Mouse (Mus musculus) T-helper 1 cell (primary cell): Measurements from ENCODE around the gene Ctc1.
"Not testable (repeated sequence)": the region's sequence is repeated elsewhere in the genome, so short reads cannot be mapped to it uniquely, and the experiment has no call there.

Experiments
- in situ Hi-C: fragments of 300-600 bp; cut with MboI, MseI; formaldehyde crosslinking; loops from one replicate; pipeline ENCODE4 v1.15.1; 2025; ENCODE audit warnings: high pct_unique_total_duplicates

The Ctc1 gene

DNA sequence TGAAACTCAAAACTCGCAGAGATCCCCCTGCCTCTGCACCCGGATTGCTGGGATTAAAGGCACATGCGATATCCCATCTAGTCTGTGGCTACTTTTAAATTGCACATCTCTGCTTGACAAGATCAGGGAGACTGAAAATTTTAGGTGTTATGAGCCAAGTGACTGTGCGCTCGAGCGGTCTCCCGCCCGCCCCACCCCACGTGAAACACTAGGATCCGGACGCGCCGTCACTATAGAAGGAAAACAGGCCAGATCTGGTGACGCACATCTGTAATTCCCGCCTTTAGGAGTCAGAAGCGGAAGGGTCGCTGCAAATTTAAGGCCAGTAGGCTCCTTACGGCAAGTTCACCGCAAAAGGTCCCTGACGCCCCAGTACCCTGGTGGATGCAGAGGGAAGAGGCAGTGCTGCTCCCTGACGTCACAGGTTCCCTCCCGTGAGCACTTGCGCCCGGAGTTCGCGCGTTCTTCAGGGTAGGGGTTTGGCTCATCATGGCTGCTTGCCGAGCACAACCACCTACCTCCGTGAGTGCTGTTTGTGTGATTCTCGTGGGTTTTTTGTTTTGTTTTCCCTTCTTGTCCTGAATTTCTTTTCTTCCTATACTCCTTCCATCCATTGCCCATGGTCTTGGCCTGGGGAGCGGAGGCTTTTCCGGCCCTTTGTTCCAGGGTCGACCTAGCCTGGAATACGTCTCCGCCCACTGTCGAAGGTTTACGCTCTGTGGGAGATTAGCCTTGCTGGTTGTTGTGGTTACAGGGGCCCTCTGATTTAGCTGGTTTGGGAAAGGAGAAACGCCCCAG is at the start of gene Ctc1:
Gene Ctc1, plus strand, starts transcription at position 268 of the 798 bp plus-strand sequence.
- in situ Hi-C loops = no loop called here

DNA sequence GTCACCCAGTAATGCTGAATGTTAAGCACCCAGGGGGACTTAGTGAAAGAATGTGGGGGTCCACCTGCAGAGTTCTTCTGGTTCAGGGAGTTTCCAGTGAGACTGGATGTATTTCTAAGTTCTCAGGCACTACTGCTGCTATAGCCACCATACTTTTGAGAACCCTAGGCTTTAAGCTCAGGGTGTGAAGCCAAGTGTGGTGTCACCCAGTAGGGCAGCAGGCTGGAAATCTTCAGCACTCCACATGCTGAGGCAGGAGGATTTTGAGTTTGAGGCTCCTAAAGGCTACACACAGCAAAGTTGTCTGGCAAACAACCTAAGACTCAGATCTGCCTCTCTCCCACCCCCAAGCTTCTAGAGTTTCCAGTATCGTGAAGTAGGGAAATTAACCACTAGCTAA is 49.2 kb upstream of the Ctc1 start:
- in situ Hi-C loops = no loop called here

DNA sequence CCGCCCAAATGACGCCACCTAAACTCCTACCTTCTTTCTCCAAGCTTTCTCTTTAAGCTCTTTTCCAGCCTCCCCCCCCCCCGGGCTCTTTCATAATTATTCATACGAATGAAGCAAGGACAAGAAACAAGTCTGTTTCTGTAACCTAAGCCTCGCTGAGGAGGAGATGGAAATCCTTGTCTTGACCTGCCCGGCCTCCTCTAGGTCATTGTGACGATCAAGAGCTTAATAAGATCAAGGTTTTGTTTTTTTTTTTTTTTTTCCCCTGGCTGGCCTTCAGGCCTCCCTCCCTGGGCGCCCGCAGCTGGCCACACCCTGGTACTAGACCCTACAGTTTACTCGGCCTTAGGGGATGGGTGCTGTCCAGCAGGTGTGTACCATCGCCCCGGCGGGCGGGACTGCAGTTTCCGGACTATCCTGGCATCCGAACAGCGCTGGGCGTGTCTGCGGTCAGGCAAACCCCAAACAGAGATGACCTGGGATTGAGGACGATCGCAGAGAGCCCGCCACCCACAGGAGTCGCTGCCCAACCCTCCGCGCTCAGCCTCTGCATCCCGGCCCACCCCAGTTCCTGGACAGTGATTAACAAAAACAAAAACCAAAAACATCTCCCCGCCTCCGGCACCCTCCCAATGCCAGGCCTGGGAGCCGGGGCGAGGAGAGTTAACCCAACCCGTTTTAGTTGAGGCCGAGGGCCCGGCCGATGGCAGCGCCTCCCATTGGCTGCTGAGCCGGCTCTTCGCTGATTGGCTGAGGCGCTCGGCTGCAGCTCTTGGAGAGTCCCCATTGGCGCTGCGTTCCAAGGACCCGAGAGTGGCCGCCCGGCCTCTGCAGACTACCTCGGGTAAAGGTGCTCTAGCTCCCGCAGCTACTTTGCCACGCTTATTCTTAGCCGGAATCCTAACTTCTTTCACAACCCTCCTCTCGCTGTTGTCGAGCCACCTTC is 48.1 kb upstream of the Ctc1 start, which contains the start of gene Slc25a35:
Gene Slc25a35, plus strand, starts transcription at position 795 of the 946 bp plus-strand sequence.
- in situ Hi-C loops = no loop called here

DNA sequence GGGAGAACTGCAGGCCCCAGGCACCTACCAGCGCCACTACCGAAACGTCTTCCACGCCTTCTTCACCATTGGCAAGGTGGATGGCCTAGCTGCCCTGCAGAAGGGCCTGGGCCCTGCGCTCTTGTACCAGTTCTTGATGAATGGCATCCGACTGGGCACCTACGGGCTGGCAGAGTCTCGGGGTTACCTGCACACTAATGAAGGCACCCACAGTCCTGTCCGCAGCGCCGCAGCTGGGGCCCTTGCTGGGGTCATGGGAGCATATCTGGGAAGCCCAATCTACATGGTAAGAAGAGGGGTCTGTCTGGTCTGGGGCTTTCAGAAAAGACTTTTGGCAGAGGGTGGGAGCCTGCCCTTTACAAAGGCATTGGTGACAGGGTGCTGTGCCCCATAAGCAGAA is 47.0 kb upstream of the Ctc1 start:
- in situ Hi-C loops = no loop called here

DNA sequence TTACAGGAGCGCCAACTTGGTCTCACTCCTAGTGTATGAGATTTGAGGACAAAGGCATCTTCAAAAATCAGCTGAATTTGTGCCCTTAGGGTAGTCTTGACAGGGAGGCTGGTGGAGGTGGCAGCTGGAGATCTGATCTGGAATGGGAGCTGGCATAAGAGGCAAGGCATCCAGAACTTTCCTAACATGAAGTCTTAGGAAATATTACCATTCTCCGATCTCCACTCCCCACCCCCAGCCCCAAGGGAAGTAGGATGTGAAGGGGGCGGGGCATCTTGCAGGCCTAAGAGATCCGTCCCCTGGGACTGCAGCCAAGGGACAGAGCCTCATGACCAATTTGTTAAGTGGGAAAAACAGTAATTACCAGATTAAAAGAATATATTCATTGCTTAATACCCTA is 45.5 kb upstream of the Ctc1 start:
- in situ Hi-C loops = no loop called here

DNA sequence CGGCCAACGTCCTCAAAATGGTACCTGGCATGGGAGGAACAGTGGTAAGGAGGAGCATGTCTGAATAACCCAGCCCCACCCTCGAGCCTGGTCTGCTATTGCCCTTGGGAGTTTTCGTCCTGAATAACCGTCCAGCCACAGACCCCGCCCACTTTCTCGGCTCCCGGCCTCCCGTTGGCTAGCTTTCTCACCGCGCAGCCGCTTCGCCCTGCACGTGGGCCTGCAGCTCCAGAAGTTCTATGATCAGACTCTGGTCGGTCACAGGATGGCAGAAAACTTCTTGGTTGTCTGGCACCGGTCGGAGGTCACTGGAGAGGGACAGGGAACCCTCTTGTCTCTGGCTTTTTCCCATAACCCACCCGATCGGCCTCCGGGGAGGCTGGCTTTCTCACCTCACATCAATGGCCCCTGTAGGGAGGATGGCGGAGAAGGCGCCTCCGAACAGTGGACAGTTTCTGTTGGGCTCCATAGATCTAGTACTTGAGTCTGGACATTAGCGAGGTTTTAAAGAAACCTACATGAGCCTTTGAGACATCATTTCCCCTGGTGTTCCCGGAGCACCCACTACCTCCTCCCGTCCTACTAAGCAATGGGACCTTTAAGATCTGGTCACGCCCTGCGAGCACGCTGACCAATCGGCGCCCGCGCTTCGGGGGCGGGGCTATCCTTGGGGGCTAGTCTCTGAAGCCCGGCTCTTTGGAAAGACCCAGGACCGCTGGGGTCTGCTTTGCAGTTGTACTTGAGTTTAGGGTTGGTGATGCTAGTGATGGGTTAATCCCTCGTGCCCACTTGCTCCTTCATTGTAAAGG is 42.3 kb upstream of the Ctc1 start:
- in situ Hi-C loops = not testable (repeated sequence)

DNA sequence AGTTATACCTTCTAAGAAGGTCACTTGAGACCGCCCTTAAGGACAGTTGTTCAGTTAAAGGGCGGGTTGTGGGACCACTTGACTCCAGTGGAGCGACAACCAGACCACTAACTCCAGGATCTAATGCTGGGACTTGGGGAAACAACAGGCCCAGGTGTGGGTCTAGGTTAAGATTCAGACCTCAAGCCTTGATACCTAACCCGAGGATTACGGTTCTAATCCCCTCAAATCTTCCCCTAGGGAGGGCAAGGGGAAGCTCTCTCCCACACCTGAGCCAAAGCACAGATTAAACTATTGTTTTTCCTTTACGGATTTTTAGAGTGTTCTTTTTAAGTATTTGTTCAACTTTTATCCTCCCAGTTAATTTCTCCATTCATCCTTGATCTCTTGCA is 41.7 kb upstream of the Ctc1 start:
- in situ Hi-C loops = no loop called here

DNA sequence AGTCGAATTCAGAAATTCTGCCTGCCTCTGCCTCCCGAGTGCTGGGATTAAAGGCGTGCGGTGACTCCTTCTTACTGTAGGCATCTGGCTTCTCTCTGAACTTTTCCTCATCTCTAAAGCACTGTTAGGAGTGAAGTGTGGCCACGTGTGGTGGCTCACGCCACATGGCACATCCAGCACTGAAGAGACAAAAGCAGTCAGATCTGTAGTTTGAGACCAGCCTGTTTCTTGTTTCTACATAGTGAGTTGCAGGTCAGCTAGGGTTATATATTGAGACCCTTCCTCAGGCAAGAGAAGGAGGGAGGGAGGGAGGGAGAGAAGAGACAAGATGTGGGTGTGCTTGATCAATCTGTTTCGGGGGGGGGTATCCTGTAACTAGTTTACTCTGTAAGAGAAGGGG is 40.6 kb upstream of the Ctc1 start, which contains the start of gene Rangrf:
Gene Rangrf, minus strand, starts transcription at position 101 of the 400 bp plus-strand sequence.
- in situ Hi-C loops = no loop called here

DNA sequence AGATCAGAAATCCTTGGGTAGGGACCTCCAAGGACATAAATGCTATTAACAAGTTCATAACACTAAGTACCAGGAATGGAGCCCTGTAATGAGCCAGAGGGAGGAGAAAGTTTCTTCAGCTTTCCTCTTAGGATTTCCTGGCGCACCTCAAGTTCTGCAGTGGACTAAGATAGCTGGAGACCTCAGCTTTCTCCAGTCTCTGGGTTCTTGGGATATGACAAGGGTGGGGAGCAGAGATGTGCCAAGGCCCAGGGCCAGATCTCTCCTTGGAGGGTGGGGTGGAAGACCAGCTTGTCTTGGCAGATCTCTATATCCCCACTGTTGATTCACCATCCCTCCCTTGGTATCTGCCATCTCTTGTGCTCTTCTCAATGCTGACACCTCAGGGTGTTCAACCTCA is 40.1 kb upstream of the Ctc1 start:
- in situ Hi-C loops = no loop called here

DNA sequence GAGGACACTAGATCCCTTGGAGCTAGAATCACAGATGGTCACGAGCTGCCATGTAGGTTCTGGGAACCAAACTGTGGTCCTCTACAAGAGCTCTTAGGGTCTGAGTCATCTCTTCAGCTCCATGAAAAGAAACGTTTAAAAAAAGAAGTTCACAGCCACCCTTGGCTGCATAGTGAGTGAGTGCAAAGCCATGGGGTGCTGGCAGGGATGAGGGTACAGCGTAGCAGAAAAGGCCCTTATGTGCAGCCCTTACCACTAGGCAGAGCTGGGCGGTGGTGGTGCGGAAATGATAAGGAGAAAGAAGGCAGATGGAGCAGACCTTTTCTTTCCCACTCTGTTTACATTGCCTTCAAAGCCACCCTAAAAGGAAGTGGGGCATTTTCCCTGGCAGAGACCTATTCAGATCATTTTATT is 36.4 kb upstream of the Ctc1 start:
- in situ Hi-C loops = no loop called here

DNA sequence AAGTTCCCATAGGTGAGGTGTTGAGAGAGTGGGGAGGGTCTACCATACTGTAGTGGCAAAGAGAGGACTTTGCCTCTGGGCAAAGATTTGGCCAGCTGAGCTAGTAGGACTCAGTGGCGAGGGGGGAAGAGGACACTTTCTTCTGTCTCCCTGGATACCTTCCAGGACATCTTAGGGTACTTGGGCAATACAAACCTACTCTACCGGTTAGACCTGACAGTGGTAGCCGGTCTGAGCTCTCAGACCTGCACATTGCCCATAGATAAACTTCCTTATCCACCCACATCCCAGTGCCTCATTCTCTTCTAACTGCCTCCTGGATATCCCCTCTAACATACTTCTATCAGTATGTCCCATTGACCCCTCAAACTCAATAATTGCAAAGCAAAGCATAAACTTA is 34.8 kb upstream of the Ctc1 start:
- in situ Hi-C loops = no loop called here

DNA sequence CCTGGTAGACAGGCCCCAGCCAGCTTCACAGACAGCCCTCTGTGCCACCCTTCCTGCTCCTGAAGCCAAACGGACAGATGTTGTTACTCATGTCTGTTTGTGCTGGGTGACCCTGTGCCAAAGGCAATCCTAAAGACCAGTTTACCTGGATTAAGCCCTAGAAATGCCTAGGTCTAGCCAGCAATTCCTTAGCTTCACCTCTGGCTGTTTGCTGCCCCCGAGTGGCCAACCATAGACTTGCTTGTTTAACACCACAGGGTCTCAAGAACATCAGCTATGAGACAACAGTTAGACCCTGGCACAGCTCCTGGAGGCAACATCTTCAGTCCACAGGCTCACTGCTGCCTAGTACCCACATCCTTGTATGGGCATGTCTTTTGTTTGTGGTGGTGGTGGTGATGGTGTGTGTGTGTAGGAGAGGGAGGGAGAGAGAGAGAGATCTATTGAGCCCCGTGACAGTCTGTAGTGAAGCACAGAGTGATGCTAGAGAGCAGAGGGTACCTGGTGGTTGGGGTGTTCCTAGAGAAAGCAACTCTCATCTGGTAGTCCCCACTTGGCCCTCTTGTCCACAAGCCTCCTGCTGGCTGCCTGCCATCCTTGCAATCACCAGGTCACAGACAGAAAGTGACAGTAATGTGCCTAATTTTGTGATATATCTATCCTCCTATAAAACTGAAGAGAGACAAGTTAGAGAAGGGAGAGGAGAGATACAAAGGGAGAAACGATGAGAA is 32.9 kb upstream of the Ctc1 start:
- in situ Hi-C loops = no loop called here

DNA sequence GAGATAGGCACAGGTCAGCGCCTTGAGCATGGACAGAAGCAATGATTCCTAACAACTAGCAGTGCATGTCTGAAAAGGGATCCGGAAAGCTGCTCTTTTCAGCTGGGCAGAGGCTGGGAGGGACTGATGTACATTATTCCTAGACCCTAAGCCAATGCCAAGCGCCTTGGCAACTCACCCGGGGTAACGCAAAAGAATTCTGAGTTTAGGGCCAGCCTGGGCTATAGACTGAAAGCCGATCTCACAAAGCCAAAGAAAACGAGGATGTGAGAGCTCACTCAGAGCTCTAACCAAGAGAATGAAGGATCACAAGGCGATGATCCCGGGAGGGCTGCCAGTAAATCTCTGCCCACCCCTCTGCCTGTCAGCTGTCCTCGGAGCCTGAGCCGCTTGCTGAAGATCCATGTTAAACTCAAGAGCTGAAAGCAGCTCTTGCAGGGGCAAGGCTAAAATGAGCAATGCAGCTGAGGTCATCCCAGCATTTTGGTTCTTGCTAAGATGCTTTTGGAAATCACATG is 28.3 kb upstream of the Ctc1 start:
- in situ Hi-C loops = no loop called here

DNA sequence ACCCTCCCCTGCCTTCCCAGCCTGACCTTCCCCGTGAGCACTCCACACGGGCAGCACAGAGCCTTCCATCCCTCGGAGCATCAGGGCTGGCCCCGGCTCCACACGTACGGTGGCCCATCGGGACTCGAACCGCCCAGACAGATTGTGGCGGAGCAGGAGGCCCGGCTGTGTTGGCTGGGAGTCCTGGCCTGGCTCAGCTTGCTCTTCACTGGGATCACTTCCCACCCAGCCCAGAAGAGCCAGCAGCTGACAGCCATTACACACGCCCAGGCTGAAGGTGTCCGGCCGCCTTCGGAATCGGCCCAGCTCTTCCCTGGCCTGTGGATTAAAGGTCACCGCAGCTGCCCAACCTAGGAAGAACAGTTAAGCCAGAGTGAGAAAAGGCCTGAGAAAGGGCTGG is 27.4 kb upstream of the Ctc1 start:
- in situ Hi-C loops = no loop called here

DNA sequence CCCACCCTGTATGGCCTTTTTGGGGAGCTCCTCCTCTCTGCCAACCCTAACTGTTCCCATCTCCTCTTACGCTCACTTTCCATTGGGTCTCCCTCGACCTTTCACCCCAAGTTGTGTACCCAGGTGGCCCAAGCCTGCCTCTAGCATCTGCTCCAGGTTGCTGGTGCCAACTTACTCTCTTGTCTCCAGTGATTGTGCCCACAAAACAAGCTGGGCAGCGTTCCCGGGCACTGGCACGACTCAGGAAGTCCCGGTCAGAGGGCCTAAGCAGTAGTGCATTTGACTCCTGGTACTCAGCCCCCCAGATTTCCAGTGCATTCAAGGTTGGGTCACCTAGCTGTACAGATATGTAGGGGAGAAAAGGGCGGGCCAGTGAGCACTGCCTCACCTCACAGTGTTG is 22.6 kb upstream of the Ctc1 start:
- in situ Hi-C loops = no loop called here

DNA sequence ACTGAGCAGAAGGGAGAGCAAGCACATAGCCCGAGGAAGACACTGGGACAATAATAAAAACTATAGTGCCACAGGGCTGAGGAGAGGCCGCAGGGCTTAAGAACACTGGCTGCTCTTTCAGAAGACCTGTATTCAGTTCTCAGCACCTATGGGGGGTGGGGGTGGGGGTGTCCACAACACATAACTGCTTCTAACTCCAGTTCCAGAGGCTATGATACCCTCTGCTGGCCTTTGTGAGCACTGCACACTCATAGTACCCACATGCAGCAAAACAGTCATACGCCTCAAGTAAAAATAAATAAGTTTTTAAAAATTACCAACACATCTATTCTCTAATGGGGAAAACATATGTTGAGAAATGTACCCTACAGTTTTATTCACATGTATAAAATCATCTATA is 21.3 kb upstream of the Ctc1 start:
- in situ Hi-C loops = no loop called here

DNA sequence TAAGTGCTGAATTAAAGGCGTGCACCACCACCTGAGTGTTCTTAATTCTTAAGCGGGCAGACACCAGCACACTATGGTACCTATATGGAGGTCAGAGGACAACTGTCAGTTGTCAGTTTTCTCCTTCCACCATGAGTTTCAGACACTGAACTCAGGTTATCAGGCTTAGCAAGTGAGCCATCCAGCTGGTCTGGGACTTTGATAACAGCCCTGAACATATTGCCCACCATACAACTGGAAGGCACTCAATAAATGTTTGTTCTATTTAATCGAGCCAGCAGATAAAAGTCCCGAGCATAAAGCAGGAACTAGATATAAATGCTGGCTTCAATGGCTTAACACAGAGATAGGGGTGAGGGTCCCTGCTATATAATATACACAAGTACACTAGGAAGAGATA is 18.6 kb upstream of the Ctc1 start:
- in situ Hi-C loops = no loop called here

DNA sequence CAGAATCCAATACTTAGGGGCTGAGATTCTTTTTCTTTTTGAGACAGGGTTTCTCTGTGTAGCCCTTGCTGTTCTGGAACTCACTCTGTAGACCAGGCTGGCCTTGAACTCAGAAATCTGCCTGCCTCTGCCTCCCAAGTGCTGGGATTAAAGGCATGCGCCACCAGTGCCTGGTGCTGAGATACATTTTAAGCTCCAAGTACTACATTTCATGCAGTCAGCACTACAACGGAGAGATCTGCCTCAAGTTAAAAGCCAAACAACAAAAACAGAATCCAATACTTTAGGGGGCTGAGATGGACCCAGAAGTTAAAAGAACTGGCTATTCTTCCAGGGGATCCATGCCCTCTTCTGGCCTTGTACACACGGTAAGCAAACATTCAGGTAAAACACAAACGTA is 12.9 kb upstream of the Ctc1 start:
- in situ Hi-C loops = loop anchor here (5.0 kb wide), 1 partner anchor 95 kb away; no protein-coding TSS in a partner anchor

DNA sequence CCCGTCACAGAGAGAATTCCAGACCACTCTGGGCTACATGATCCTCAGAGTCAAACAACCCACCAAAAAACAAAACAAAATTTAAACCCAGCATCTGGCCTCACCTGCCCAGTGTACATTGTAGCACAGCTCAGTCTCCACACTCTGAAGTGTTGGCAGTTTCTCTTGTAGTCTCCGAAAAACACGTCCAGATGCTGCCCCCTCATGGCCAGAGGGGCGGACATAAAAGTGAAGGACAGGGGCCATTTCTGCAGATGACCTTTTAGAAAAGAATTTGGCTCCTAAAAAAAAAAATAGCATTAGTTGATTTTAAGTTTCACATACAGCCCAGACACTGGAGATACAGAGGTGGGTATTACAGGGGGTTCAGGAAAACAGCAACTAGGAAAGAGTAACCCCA is 12.1 kb upstream of the Ctc1 start:
- in situ Hi-C loops = loop anchor here (5.0 kb wide), 1 partner anchor 96 kb away; no protein-coding TSS in a partner anchor

DNA sequence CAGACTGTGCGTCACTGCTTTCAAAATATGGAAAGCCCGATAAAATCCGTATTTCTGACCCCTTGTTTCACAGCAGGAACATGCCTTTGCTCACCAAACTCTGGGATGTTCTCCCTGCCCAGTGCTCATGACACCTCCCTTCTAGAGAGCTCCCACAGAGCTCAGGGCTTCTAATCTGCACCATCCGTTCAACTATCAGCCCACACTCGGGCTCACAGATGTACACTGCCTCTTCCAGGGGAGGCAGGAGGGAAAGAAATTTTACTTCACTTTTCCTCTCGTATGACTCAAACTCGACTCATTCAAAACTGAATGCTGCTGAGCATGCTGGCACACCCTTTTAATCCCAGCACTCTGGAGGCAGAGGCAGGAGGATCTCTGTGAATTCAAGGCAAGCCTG is 10.5 kb upstream of the Ctc1 start:
- in situ Hi-C loops = no loop called here

DNA sequence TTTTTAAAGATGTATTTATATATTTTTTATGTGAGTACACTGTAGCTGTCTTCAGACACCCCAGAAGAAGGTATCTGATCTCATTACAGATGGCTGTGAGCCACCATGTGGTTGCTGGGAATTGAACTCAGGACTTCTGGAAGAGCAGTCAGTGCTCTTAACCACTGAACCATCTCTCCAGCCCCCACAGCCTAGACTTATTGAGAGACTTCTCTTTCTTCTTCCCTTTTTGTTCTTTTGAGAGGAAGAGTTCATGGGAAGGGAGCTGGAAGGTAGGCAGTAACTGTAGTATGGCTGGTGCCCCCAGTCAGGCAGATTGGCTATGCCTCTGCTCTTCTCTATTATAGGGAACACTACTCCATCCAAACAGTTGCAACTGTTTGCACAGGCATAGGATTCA is 9.1 kb upstream of the Ctc1 start:
- in situ Hi-C loops = not testable (repeated sequence)
